Mouse (Mus musculus): Measurements from ENCODE around the gene Pitpnm2.

DNA sequence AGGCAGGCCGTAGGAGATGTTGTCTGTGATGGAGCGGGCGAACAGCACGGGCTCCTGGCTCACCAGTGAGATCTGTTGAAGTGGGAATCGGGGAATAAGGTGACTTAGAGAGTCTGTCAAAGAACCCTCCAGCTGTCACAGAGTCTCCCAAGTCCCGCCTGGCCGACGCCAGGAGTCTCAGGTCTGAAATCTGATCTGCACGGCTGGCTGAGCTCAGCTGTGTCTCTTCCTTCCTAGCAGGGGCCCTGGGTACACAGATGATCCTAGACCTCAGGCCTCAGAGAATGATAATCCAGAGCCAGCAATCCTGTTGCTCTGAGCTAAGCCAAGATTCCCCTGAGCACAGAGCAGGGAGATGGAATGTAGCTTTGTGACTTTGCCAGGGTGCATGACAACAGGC is 175.9 kb downstream of the Pitpnm2 start:
- TF ChIP-seq POLR2A (IDR thresholded peaks at IDR 0.05; ENCODE audit: extremely low read depth, insufficient read depth, low read length) (no peak), CTCF (IDR thresholded peaks at IDR 0.05; ENCODE audit: extremely low read depth, insufficient read depth, low read length) (no peak)

Measured in cortical plate, adult 2 months (tissue).